Mouse (Mus musculus) hindbrain, embryonic 14.5 days (tissue): ENCODE data around the gene Map2k3. TPM values are rescaled to one million over a fixed set of nuclear protein-coding genes. Genes with fewer than 3 reads are reported as not detected.
"Not testable (repeated sequence)": the region's sequence is repeated elsewhere in the genome, so short reads cannot be mapped to it uniquely, and the experiment has no call there.

Source experiments
- ATAC-seq: fragments of 200-750 bp; cut with Nextera tagmentation; 2 replicates; pipeline ENCODE4 v1.8.0; 2017; ENCODE audit warnings: moderate number of reproducible peaks, mild to moderate bottlenecking, moderate TSS enrichment, moderate library complexity; ENCODE audit not compliant: low FRiP score
- DNase-seq: peaks from one replicate; pipeline ENCODE4 v3.0.0-alpha.2; 2015; ENCODE audit warnings: low spot score
- H3K27ac ChIP-seq: fragments of 300-500 bp; sonication (generic); 2 replicates; pipeline ENCODE4 v1.5.1; 2014; ENCODE audit warnings: mild to moderate bottlenecking, moderate library complexity
- H3K27me3 ChIP-seq: fragments of 300-500 bp; sonication (generic); 2 replicates; pipeline ENCODE4 v1.6.1; 2014; ENCODE audit warnings: mild to moderate bottlenecking, low read length, mixed read lengths; ENCODE audit not compliant: control insufficient read depth, insufficient read depth
- H3K36me3 ChIP-seq: fragments of 300-500 bp; sonication (generic); replicated peaks from 2 replicates; pipeline ENCODE4 v1.6.1; 2014; ENCODE audit not compliant: control insufficient read depth, insufficient read depth
- H3K4me1 ChIP-seq: fragments of 300-500 bp; sonication (generic); replicated peaks from 2 replicates; pipeline ENCODE4 v1.6.1; 2014; ENCODE audit warnings: antibody characterized with exemption, low read length, mixed read lengths; ENCODE audit not compliant: control insufficient read depth, insufficient read depth
- H3K4me2 ChIP-seq: fragments of 300-500 bp; sonication (generic); replicated peaks from 2 replicates; pipeline ENCODE4 v1.6.1; 2014; ENCODE audit warnings: mild to moderate bottlenecking, moderate library complexity
- H3K4me3 ChIP-seq: fragments of 300-500 bp; sonication (generic); replicated peaks from 2 replicates; pipeline ENCODE4 v1.5.1; 2014; ENCODE audit warnings: mild to moderate bottlenecking, low read length
- H3K9ac ChIP-seq: fragments of 300-500 bp; sonication (generic); 2 replicates; pipeline ENCODE4 v1.6.1; 2014
- H3K9me3 ChIP-seq: fragments of 300-500 bp; sonication (generic); 2 replicates; pipeline ENCODE4 v1.6.1; 2016; ENCODE audit warnings: low read length; ENCODE audit not compliant: control insufficient read depth
- WGBS: fragments of 180-500 bp; shearing (Covaris S2); extraction: QIAGEN DNeasy Blood & Tissue Kit; methylation state at CpG from one replicate; pipeline ENCODE4 v1.1.7; 2014; 5-methylcytosine and 5-hydroxymethylcytosine counted together
- polyA plus RNA-seq: library from polyadenylated mRNA; unstranded; fragments of >200 nt; fragmentation: Nextera tagmentation; extraction: Ambion mirVana; gene quantifications from 2 replicates; pipeline ENCODE4 v1.2.1, GENCODE M21; 2014

Map2k3 gene
- polyA plus RNA-seq = 23.5 and 24.3 TPM in 2 replicates

GRCm38 (mm10) chr11:60931869-60932481 is at the start of gene Map2k3:
Gene Map2k3 (plus strand): TSS chr11:60932033.
- peak within 1 kb of the TSS; percentile 64 for H3K27ac ChIP-seq
- under 1% methylated on average over 53 of the region's 59 CpGs for WGBS

GRCm38 (mm10) chr11:60882386-60882785 is 49.4 kb upstream of the Map2k3 start:
- no peak overlapping the region for H3K27ac ChIP-seq
- no peaks in the 10 kb centered on the region for H3K36me3 ChIP-seq
- ATAC-seq = no peak
- peaks cover 10% of the 10 kb centered on the region for H3K4me1 ChIP-seq
- H3K4me2 ChIP-seq = no peak overlapping the region
- H3K4me3 ChIP-seq = no peak overlapping the region
- H3K9me3 ChIP-seq = no peaks in the 10 kb centered on the region
- WGBS = 75% methylated on average over 3 of the region's 3 CpGs
- no peaks in the 10 kb centered on the region for H3K27me3 ChIP-seq
- DNase-seq = no peak
- no peak overlapping the region for H3K9ac ChIP-seq

More at GRCm38 (mm10) chr11:60931869-60932481, at the start of gene Map2k3:
- no peaks in the 10 kb centered on the region for H3K27me3 ChIP-seq
- peaks cover 26% of the 10 kb centered on the region for H3K4me1 ChIP-seq
- no peaks in the 10 kb centered on the region for H3K36me3 ChIP-seq
- peak; percentile 95 for ATAC-seq
- H3K9me3 ChIP-seq = no peaks in the 10 kb centered on the region
- DNase-seq = peak; percentile 92
- peak within 1 kb of the TSS; percentile 78 for H3K9ac ChIP-seq
- H3K4me2 ChIP-seq = peak within 1 kb of the TSS; percentile 64
- peak within 1 kb of the TSS; percentile 75 for H3K4me3 ChIP-seq

DNA sequence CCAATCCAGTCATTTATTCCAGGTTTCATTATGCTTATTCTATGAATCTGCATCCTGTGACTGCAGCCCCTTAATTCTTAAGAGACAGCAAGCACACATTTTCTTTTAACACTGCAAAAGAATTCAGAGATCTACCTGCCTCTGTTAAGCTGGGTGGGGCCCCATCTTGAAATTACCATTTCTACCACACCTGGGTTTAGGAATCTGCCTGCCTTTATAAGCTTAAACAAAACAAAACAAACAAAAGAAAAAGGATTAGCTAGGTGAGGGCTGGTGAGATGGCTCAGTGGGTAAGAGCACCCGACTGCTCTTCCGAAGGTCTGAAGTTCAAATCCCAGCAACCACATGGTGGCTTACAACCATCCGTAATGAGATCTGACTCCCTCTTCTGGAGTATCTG is 44.8 kb upstream of the Map2k3 start:
- not testable (repeated sequence) for H3K9me3 ChIP-seq, H3K9ac ChIP-seq, DNase-seq, H3K27ac ChIP-seq, H3K4me1 ChIP-seq, H3K4me2 ChIP-seq, H3K4me3 ChIP-seq, ATAC-seq, H3K36me3 ChIP-seq, H3K27me3 ChIP-seq
- whole genome bisulfite sequencing = 85% methylated on average over 2 of the region's 3 CpGs

GRCm38 (mm10) chr11:60889861-60890260 is 42.0 kb upstream of the Map2k3 start:
- Histone ChIP-seq H3K9me3 (no peaks in the 10 kb centered on the region), H3K4me1 (no peaks in the 10 kb centered on the region), H3K27me3 (no peaks in the 10 kb centered on the region), H3K4me3 (no peak overlapping the region), H3K9ac (no peak overlapping the region), H3K27ac (no peak overlapping the region), H3K36me3 (no peaks in the 10 kb centered on the region), H3K4me2 (no peak overlapping the region)
- DNase-seq (no peak), ATAC-seq (no peak)
- WGBS = 71% methylated on average over 2 of the region's 2 CpGs

GRCm38 (mm10) chr11:60890286-60890685 is 41.5 kb upstream of the Map2k3 start:
- H3K4me3 ChIP-seq = no peak overlapping the region
- WGBS = 74% methylated on average over 6 of the region's 6 CpGs

DNA sequence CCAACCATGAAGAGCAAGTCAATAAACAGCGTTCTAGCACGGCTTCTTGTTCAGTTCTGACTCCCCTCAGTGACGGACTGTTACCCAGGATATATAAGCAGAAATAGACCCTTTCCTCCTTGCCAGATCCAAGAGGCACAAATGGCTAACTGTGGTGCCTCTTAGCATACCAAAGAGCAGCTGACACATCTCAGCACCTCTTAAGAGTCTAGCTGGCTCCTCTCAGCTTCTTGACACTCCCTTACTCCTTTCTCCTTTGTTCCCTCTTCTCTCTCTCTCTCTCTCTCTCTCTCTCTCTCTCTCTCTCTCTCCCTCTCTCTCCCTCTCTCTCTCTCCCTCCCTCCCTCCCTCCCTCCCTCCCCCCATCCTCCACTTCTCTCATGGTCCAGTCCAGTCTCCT is 41.1 kb upstream of the Map2k3 start:
- 53% methylated on average over 3 of the region's 3 CpGs for WGBS
- H3K4me2 ChIP-seq = no peak overlapping the region
- no peak for ATAC-seq
- no peaks in the 10 kb centered on the region for H3K9me3 ChIP-seq
- no peaks in the 10 kb centered on the region for H3K27me3 ChIP-seq
- H3K4me3 ChIP-seq = no peak overlapping the region
- no peaks in the 10 kb centered on the region for H3K4me1 ChIP-seq
- no peak for DNase-seq
- no peak overlapping the region for H3K27ac ChIP-seq
- no peaks in the 10 kb centered on the region for H3K36me3 ChIP-seq
- no peak overlapping the region for H3K9ac ChIP-seq

More at GRCm38 (mm10) chr11:60890286-60890685, 41.5 kb upstream of the Map2k3 start:
- Histone ChIP-seq H3K36me3 (no peaks in the 10 kb centered on the region), H3K9me3 (no peaks in the 10 kb centered on the region), H3K9ac (no peak overlapping the region), H3K4me1 (no peaks in the 10 kb centered on the region), H3K27me3 (no peaks in the 10 kb centered on the region), H3K4me2 (no peak overlapping the region), H3K27ac (no peak overlapping the region)
- DNase-seq = no peak
- ATAC-seq = no peak

DNA sequence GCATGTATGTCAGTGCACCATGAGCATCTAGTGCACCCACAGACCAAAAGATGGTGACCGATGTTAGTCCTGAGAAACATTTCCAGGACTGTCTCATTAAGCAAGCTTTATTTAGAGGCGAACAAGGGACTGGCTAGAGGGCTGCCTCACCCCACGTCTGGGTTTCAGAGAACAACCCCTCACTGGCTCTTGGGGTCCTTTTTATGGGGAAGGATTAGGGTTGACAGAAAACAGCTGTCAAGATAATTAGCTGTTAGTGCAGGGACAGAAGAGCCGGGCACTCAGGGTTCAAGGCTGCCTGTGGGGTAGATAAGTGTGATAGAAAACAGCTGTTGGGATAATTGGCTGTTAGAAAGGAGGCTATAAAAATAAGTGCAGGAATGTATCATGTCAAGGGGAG is 35.9 kb upstream of the Map2k3 start:
- H3K9me3 ChIP-seq = no peaks in the 10 kb centered on the region
- no peaks in the 10 kb centered on the region for H3K36me3 ChIP-seq
- H3K27ac ChIP-seq = no peak overlapping the region
- no peak overlapping the region for H3K4me3 ChIP-seq
- no peak overlapping the region for H3K4me2 ChIP-seq
- 0 out of 2 replicates have a peak overlapping the region, but pooled peaks have one; percentile 11 for H3K9ac ChIP-seq
- 44% methylated on average over 4 of the region's 4 CpGs for WGBS
- no peaks in the 10 kb centered on the region for H3K27me3 ChIP-seq
- no peaks in the 10 kb centered on the region for H3K4me1 ChIP-seq
- ATAC-seq = no peak
- DNase-seq = no peak

- DNase-seq = no peak
- Histone ChIP-seq H3K9ac (no peak overlapping the region), H3K27me3 (no peaks in the 10 kb centered on the region), H3K27ac (no peak overlapping the region), H3K4me3 (no peak overlapping the region), H3K36me3 (peaks cover 35% of the 10 kb centered on the region), H3K4me1 (no peaks in the 10 kb centered on the region), H3K9me3 (no peaks in the 10 kb centered on the region), H3K4me2 (no peak overlapping the region)
- no peak for ATAC-seq
- 90% methylated on average over 7 of the region's 7 CpGs for WGBS
Measured at GRCm38 (mm10) chr11:60902001-60902400, 29.8 kb upstream of the Map2k3 start.

DNA sequence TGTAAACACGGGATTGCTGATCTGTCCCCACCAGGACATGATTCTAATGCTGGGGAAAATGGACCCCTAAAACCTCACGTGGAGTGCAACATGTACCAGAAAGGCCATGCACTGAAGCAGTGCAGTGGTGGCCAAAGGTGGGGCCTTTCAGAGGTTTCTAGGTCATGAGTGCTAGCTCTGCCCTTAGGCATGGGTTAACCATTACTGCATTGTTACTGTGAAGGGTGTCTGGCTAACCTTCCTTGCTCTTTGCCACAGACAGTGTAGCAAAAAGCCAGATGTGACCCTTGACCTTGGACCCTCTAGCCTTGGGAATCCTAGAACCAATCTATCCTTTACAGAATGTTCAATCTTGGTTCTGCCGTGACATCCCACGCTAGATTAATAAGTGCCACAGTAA is 29.3 kb upstream of the Map2k3 start:
- 81% methylated on average over 4 of the region's 4 CpGs for WGBS
- no peak for ATAC-seq

GRCm38 (mm10) chr11:60903661-60904061 is 28.2 kb upstream of the Map2k3 start:
- no peak for DNase-seq
- no peak overlapping the region for H3K9ac ChIP-seq
- H3K4me2 ChIP-seq = no peak overlapping the region
- peaks cover 35% of the 10 kb centered on the region for H3K36me3 ChIP-seq
- H3K27me3 ChIP-seq = no peaks in the 10 kb centered on the region
- no peak overlapping the region for H3K4me3 ChIP-seq
- ATAC-seq = no peak
- WGBS = 88% methylated on average over 6 of the region's 6 CpGs
- no peak overlapping the region for H3K27ac ChIP-seq
- no peaks in the 10 kb centered on the region for H3K4me1 ChIP-seq
- H3K9me3 ChIP-seq = no peaks in the 10 kb centered on the region

More for the DNA sequence above, 29.3 kb upstream of the Map2k3 start:
- Histone ChIP-seq H3K4me1 (no peaks in the 10 kb centered on the region), H3K36me3 (peaks cover 35% of the 10 kb centered on the region), H3K9ac (no peak overlapping the region), H3K4me2 (no peak overlapping the region), H3K27me3 (no peaks in the 10 kb centered on the region), H3K27ac (no peak overlapping the region), H3K9me3 (no peaks in the 10 kb centered on the region), H3K4me3 (no peak overlapping the region)
- no peak for DNase-seq
